Mouse (Mus musculus): ENCODE measurements around the gene Musk.

Gene Musk

GRCm38 (mm10) chr4:58314942-58315508 lies 29.3 kb downstream of the Musk start:
- no peak for DNase-seq (ENCODE audit: low spot score in 2 of 2)

DNA sequence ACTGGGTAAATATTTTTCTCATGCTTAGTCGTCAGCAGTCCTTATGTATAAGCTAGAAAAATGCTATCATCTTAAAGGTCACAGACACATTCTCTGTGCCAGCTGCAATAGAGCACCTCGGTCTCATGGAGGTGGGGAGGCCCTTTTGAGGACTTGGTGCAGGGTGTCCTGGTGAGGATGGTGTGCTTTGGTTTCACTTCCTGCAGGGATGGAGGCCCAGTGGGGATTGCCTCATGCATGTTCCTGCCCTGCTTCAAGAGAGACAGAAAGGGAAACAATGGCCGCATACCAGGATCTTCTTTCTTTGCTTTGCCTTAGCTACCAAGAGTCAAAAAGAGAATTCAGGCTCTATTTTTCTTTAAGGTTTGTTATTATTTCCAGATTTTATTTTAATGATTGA lies 31.8 kb downstream of the Musk start:
- DNase-seq (ENCODE audit: low spot score in 2 of 2), result peak in 1 of 2 experiments; percentile 1

DNA sequence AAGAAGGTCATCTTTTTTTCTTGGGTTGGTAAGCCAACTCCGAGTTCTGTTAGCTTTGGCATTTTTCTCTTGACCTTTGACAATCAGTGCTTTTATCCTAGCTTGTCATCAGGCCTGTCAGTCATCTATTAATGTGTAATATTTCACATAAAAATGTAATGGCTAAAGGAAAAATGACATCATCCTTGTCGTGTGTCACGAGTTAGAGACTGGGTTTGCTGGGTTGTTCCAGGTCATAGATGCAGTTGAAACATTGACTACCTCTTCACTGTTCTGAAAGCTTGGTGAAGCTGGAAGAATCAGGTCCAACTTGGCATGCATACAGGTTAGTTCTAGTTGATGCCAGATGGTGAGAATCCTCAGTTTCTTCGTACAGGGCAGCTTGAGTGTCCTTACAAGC lies 34.5 kb downstream of the Musk start:
- no peak for DNase-seq (ENCODE audit: low spot score in 2 of 2)

- no peak for DNase-seq (ENCODE audit: low spot score in 2 of 2)
Observed at GRCm38 (mm10) chr4:58326746-58327145, 41.0 kb downstream of the Musk start.

DNA sequence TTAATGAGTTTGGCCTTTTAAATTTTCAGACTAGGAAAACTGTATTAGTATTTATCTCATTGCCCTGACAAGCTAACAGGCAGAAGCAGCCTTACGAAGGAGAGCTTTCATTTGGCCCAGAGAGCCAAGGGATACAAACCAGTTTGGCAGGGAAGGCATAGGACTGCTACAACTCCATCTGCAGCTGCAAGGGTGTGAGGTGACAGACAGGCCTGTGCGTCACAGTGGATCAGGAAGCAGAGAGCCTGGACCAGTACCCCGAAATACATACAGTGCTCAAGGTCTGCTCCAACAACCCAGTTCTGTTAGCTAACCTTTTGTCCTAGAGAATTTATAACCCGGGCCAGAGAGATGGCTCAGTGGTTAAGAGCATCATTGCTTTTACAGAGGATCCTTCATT lies 42.5 kb downstream of the Musk start:
- no peak for DNase-seq (ENCODE audit: low spot score in 2 of 2)

DNA sequence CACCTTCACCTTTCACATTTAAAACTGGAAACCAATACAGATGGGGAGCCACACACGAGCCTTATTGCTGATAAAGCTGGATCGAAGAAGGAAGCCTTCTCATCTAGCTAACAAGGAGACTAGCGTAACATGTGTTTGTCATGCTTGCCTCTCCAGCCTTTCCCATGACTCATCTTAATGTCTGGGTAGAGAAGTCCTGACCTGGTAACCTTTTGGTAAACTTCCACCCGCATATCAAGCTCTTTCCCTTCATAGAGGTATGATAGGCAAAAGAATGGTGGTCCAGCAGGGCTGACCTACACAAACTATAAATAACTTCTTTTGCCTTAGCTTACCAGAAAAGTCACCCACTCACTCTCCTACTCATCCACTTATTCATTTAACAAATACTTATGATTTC lies 44.3 kb downstream of the Musk start:
- no peak for DNase-seq (ENCODE audit: low spot score in 2 of 2)

GRCm38 (mm10) chr4:58330864-58331638 lies 45.3 kb downstream of the Musk start:
- no peak for DNase-seq (ENCODE audit: low spot score in 2 of 2)

DNA sequence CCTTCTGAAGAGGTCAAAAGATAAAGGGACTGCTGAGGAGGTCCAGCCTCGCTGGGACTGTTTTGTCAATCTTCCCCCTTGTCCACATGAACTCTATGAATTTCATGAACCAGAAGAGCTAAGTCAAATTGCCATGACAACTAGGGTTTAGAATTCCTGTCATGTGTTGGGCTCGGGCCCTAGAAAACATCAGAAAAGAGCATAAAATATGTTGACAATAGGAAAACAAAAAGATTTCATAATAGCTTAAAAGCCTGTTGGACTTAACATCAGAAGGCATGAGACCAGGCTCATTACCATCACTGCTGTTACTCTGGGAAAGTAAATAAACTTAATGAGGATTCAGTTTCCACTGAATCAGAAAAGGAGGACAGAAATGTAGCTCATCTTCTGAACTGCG lies 46.6 kb downstream of the Musk start:
- DNase-seq (ENCODE audit: low spot score in 2 of 2), result no peak

DNA sequence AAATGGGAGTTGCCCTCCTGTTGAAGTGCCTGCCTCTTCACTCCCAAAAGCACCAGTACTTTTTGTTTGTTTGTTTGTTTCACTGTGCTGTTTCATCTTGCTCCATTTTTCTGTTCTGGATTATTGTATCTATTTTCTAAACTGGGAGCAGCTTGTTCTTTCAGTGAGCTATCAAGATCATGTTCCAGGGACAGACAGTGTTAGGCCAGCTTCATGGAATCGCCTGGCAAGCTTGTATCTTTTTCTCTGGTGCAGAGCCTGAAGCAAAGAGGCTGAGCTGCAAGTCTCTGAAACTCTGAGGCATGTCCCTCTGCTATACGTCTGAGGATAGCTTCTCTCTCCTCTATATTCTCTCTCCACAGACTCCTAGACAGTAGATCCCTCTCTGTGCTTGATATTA lies 50.5 kb downstream of the Musk start:
- DNase-seq (ENCODE audit: low spot score in 2 of 2), result no peak

GRCm38 (mm10) chr4:58339226-58339625 lies 53.5 kb downstream of the Musk start:
- DNase-seq (ENCODE audit: low spot score in 2 of 2), result no peak

DNA sequence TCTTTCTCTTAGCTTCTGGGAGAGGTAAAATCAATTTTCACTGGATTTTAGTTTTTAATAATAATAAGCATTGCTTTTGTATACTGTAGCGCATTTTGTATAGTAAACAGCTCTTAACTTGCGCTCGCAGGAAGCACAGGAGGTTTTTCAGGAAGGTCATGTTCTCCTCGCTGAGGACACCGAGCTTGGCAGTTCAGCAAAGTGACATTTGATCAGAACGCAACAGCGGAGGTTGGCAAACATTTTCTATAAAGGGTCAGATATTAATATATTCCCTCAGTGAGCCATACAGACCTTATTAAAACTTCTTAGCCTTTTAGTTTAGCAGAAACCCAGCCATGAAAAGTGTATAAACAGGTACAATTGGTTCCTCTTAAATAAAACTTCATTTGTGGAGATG lies 64.4 kb downstream of the Musk start:
- no peak for DNase-seq (ENCODE audit: low spot score in 2 of 2)

GRCm38 (mm10) chr4:58351165-58351564 lies 65.4 kb downstream of the Musk start:
- DNase-seq (ENCODE audit: low spot score in 2 of 2), result no peak

- DNase-seq (ENCODE audit: low spot score in 2 of 2), result no peak
Observed at GRCm38 (mm10) chr4:58351590-58351989, 65.8 kb downstream of the Musk start.

GRCm38 (mm10) chr4:58358996-58359395 lies 73.2 kb downstream of the Musk start:
- DNase-seq (ENCODE audit: low spot score in 2 of 2), result no peak

DNA sequence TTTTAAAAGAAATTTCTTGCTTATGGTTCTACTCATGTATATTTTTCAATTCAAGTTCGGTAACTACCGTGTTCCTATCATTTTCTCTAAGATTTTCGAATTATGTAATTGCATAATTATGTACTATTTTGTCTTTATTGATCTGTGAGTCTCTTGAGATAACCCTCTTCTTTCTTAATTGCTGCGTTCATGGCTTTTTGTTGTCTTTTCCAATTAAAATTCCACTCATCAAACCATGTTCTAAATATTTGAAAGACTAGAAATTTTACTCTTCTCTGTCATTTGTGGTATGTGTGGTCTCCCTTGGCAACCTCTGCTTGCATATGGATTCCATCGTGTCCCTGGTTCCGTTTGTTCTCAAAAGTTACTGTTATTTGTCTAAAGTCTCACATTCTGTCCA lies 79.6 kb downstream of the Musk start:
- no peak for DNase-seq (ENCODE audit: low spot score in 2 of 2)

DNA sequence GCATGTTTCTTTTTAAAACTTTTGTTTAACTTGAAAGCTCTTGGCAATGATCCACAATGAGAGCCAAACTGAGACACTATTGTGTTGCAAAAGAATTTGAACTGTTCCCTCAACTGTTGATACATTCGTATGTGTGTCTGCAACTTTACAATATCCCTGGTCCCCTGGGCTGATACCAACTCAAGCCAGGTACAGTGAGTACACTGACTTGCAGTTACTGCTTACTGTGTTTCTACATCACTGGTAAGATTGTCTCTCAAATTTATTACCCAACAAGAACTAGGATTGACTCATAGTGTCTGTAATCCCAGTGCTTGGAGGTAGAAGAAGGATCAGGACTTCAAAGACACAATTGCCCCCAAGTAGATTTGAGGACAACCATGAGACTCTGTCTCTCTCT lies 85.3 kb downstream of the Musk start:
- no peak for DNase-seq (ENCODE audit: low spot score in 2 of 2)

- no peak for DNase-seq (ENCODE audit: low spot score in 2 of 2)
Observed at GRCm38 (mm10) chr4:58373599-58373998, 87.8 kb downstream of the Musk start.

- DNase-seq (ENCODE audit: low spot score in 2 of 2), result no peak
Observed at GRCm38 (mm10) chr4:58374141-58374870, 88.5 kb downstream of the Musk start.

- no peak for DNase-seq (ENCODE audit: low spot score in 2 of 2)
Observed at GRCm38 (mm10) chr4:58379186-58379585, 93.4 kb downstream of the Musk start.

- peak; percentile 2 to 14 for DNase-seq (ENCODE audit: low spot score in 2 of 2)
Observed at GRCm38 (mm10) chr4:58400861-58401341, 115.1 kb downstream of the Musk start.

GRCm38 (mm10) chr4:58401973-58402501 lies 116.3 kb downstream of the Musk start:
- no peak for DNase-seq (ENCODE audit: low spot score in 2 of 2)
